Mouse (Mus musculus): ENCODE measurements around the gene Vmn2r81. TPM values are rescaled to one million over a fixed set of nuclear protein-coding genes. Genes with fewer than 3 reads are reported as not detected.
"Not testable (repeated sequence)": the region's sequence is repeated elsewhere in the genome, so short reads cannot be mapped to it uniquely, and the experiment has no call there.

Vmn2r81 gene
- polyA plus RNA-seq (2015; fragmentation: Nextera tagmentation; extraction: Ambion mirVana), result not detected in 2 replicates

- not testable (repeated sequence) for DNase-seq (ENCODE audit: low spot score)
These were observed at the start of gene Vmn2r81 for GRCm38 (mm10) chr10:79247392-79247791. Gene Vmn2r81 (plus strand): TSS chr10:79247692.

DNA sequence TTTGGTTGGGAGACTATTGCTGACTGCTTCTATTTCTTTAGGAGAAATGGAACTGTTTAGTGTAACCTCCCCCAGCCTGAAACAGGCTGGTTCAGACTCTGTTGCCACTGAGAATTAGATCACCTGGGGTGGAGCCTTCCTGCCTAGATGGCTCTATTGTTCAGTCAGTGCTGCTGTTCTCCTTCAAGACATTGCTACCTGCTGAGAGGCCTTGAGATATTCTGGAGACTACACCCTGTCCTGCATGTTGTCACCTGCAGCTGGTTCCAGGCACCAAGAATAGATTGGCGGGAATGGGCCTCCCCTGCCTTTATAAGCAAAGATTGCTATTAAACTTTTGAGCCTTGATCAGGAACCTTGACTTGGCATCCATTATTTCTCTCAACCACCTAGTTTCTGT lies 47.5 kb upstream of the Vmn2r81 start:
- not testable (repeated sequence) for DNase-seq (ENCODE audit: low spot score)

- no peak for DNase-seq (ENCODE audit: low spot score)
These were observed 27.1 kb upstream of the Vmn2r81 start for GRCm38 (mm10) chr10:79220432-79220831.

GRCm38 (mm10) chr10:79221606-79222005 lies 25.9 kb upstream of the Vmn2r81 start:
- no peak for DNase-seq (ENCODE audit: low spot score)

GRCm38 (mm10) chr10:79222214-79222613 lies 25.3 kb upstream of the Vmn2r81 start:
- no peak for DNase-seq (ENCODE audit: low spot score)

GRCm38 (mm10) chr10:79322033-79322736 lies 74.7 kb downstream of the Vmn2r81 start:
- DNase-seq (ENCODE audit: low spot score), result not testable (repeated sequence)

- no peak for DNase-seq (ENCODE audit: low spot score)
These were observed 75.2 kb downstream of the Vmn2r81 start for GRCm38 (mm10) chr10:79322737-79323086.

Other genes starting within 250 kb of the Vmn2r81 start
- not detected in 2 replicates for gene Olfr1351, start 235.2 kb upstream of the Vmn2r81 start, polyA plus RNA-seq (2015; fragmentation: Nextera tagmentation; extraction: Ambion mirVana)
- gene Olfr57, start 219.0 kb upstream of the Vmn2r81 start, polyA plus RNA-seq (2015; fragmentation: Nextera tagmentation; extraction: Ambion mirVana), result not detected in 2 replicates
- 16.1 and 17.3 TPM in 2 replicates for gene 2610008E11Rik, start 150.1 kb upstream of the Vmn2r81 start, polyA plus RNA-seq (2015; fragmentation: Nextera tagmentation; extraction: Ambion mirVana)
- gene Vmn2r80, start 98.9 kb upstream of the Vmn2r81 start, polyA plus RNA-seq (2015; fragmentation: Nextera tagmentation; extraction: Ambion mirVana), result not detected in 2 replicates
- not detected in 2 replicates for gene Vmn2r82, start 108.8 kb downstream of the Vmn2r81 start, polyA plus RNA-seq (2015; fragmentation: Nextera tagmentation; extraction: Ambion mirVana)
- gene Vmn2r83, start 221.0 kb downstream of the Vmn2r81 start, polyA plus RNA-seq (2015; fragmentation: Nextera tagmentation; extraction: Ambion mirVana), result not detected in 2 replicates